Comparison of ENCODE assay signal across 10 mouse cellular contexts in the genomic region with DNA sequence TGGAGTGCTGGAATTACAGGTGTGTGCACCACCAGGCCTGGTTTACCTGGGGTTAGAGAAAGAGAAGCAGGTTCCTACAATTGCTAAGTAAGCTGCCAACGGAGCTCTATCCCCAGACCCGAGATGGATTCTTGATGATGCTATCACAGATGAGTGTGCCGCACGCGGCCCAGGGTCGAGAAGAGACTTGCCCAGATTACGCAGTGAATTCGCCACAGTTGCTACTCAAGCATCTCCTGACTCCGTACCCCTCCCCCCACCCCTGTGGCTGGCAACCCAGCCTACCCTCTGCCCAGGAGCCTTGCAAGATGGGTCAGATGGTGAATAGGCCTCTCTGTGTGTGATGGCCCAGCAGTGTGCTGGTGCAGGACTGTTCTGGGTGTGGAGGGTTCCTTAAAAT. TPM values are rescaled to one million over a fixed set of nuclear protein-coding genes. Genes with fewer than 3 reads are reported as not detected.
DNase-seq lines count a peak whose midpoint lies in the region; ATAC-seq and TF ChIP-seq lines count a peak whose summit lies in the region.
"Had no signal": no experiment of that assay in that cellular context is flagged by ENCODE, and none has a peak within 500 bp of the region (broad histone marks: within the 10 kb centered on the region; RNA-seq: fewer than 3 reads in every experiment).

No protein-coding gene starts in this region.

- no peaks in the 10 kb centered on the region for H3K36me3 ChIP-seq in intestine, embryonic 15.5 days
- H3K36me3 ChIP-seq in intestine, postnatal 0 days (ENCODE audit: control insufficient read depth, insufficient read depth) = no peaks in the 10 kb centered on the region
- no peaks in the 10 kb centered on the region for H3K36me3 ChIP-seq in forebrain, embryonic 16.5 days (ENCODE audit: control insufficient read depth, insufficient read depth)
- no peaks in the 10 kb centered on the region for H3K36me3 ChIP-seq in midbrain, embryonic 12.5 days

- TF ChIP-seq CTCF in intestine, postnatal 0 days (IDR thresholded peaks at IDR 0.05; ENCODE audit: low read depth) = no peak
- no peak for TF ChIP-seq CTCF in brain, embryonic 14.5 days (IDR thresholded peaks at IDR 0.05; ENCODE audit: borderline replicate concordance, extremely low read depth, insufficient read depth, insufficient read length)

- H3K4me2 ChIP-seq in intestine, embryonic 15.5 days (replicated peaks) = 0 out of 2 replicates have a peak overlapping the region, but pooled peaks have one; percentile 53
- H3K4me2 ChIP-seq in intestine, postnatal 0 days (replicated peaks; ENCODE audit: low read depth) = no peak overlapping the region
- no peak overlapping the region for H3K4me2 ChIP-seq in forebrain, embryonic 16.5 days (ENCODE audit: low read length)
- H3K4me2 ChIP-seq in midbrain, embryonic 12.5 days (replicated peaks) = no peak overlapping the region

- no peak for ATAC-seq in intestine, embryonic 15.5 days
- no peak for ATAC-seq in intestine, postnatal 0 days
- peak; percentile 29; the same call in 1 of the 2 replicates for ATAC-seq in forebrain, embryonic 16.5 days
- 0 out of 2 replicates have a peak, but pooled peaks have one; percentile 38 for ATAC-seq in midbrain, embryonic 12.5 days (ENCODE audit: low FRiP score, low read depth)

- H3K9ac ChIP-seq in intestine, embryonic 15.5 days = no peak overlapping the region
- no peak overlapping the region for H3K9ac ChIP-seq in intestine, postnatal 0 days (ENCODE audit: low read depth, low read length)
- no peak overlapping the region for H3K9ac ChIP-seq in forebrain, embryonic 16.5 days (replicated peaks; ENCODE audit: low read depth, low read length)
- no peak overlapping the region for H3K9ac ChIP-seq in midbrain, embryonic 12.5 days (replicated peaks)

- TF ChIP-seq POLR2A in brain, embryonic 14.5 days (IDR thresholded peaks at IDR 0.05; ENCODE audit: borderline replicate concordance, extremely low read depth, insufficient read depth, insufficient read length, poor library complexity, severe bottlenecking) = no peak

- peak; percentile 49 for DNase-seq in brain, embryonic 14.5 days (ENCODE audit: low read depth)
- no peak for DNase-seq in gastrocnemius, postnatal 25 days
- DNase-seq in adrenal gland, postnatal 4 days (ENCODE audit: low spot score in 2 of 2) = no peak
- DNase-seq in left cerebral cortex, adult 9 months (ENCODE audit: low spot score in 2 of 2) = no peak

- H3K4me1 ChIP-seq in intestine, embryonic 15.5 days (replicated peaks) = peaks cover 58% of the 10 kb centered on the region
- H3K4me1 ChIP-seq in intestine, postnatal 0 days (replicated peaks; ENCODE audit: control insufficient read depth, insufficient read depth, low read length) = peaks cover 11% of the 10 kb centered on the region
- peaks cover 32% of the 10 kb centered on the region for H3K4me1 ChIP-seq in forebrain, embryonic 16.5 days (replicated peaks; ENCODE audit: control insufficient read depth, insufficient read depth, low read length)
- peaks cover 46% of the 10 kb centered on the region for H3K4me1 ChIP-seq in midbrain, embryonic 12.5 days

- no peaks in the 10 kb centered on the region for H3K27me3 ChIP-seq in intestine, embryonic 15.5 days (replicated peaks)
- H3K27me3 ChIP-seq in intestine, postnatal 0 days (replicated peaks; ENCODE audit: control insufficient read depth, insufficient read depth, low read length) = peaks cover 6% of the 10 kb centered on the region; the same call in 1 of the 2 replicates
- H3K27me3 ChIP-seq in forebrain, embryonic 16.5 days (replicated peaks; ENCODE audit: control insufficient read depth, insufficient read depth, low read length) = no peaks in the 10 kb centered on the region
- peaks cover 8% of the 10 kb centered on the region; the same call in 1 of the 2 replicates for H3K27me3 ChIP-seq in midbrain, embryonic 12.5 days

- H3K9me3 ChIP-seq in intestine, embryonic 15.5 days = no peaks in the 10 kb centered on the region
- no peaks in the 10 kb centered on the region for H3K9me3 ChIP-seq in intestine, postnatal 0 days (ENCODE audit: control insufficient read depth)
- no peaks in the 10 kb centered on the region for H3K9me3 ChIP-seq in forebrain, embryonic 16.5 days (ENCODE audit: control insufficient read depth, low read length)
- H3K9me3 ChIP-seq in midbrain, embryonic 12.5 days = no peaks in the 10 kb centered on the region

- H3K27ac ChIP-seq in intestine, embryonic 15.5 days = 0 out of 2 replicates have a peak overlapping the region, but pooled peaks have one; percentile 22
- H3K27ac ChIP-seq in intestine, postnatal 0 days (ENCODE audit: low read depth, low read length) = no peak overlapping the region
- no peak overlapping the region for H3K27ac ChIP-seq in forebrain, embryonic 16.5 days (ENCODE audit: low read length)
- H3K27ac ChIP-seq in midbrain, embryonic 12.5 days (replicated peaks) = 0 out of 2 replicates have a peak overlapping the region, but pooled peaks have one; percentile 11

- H3K4me3 ChIP-seq in intestine, embryonic 15.5 days (replicated peaks) = no peak overlapping the region
- H3K4me3 ChIP-seq in intestine, postnatal 0 days (ENCODE audit: low read depth, low read length) = no peak overlapping the region
- H3K4me3 ChIP-seq in forebrain, embryonic 16.5 days (replicated peaks; ENCODE audit: low read length) = no peak overlapping the region
- H3K4me3 ChIP-seq in midbrain, embryonic 12.5 days = no peak overlapping the region

- WGBS in intestine, embryonic 15.5 days = 52% methylated on average over 9 of the region's 9 CpGs
- WGBS in intestine, postnatal 0 days = 68% methylated on average over 9 of the region's 9 CpGs
- WGBS in forebrain, embryonic 16.5 days = 33% methylated on average over 9 of the region's 9 CpGs
- WGBS in midbrain, embryonic 12.5 days = 21% methylated on average over 9 of the region's 9 CpGs

RNA-seq across cellular contexts. Expression of a gene that starts 6.3 kb away (rescaled TPM):
- polyA plus RNA-seq in intestine, embryonic 15.5 days (2015; fragmentation: Nextera tagmentation; extraction: Ambion mirVana) = not detected in 2 replicates
- not detected in 2 replicates for polyA plus RNA-seq in intestine, postnatal 0 days (2015; fragmentation: Nextera tagmentation; extraction: Ambion mirVana)
- not detected in 2 replicates for polyA plus RNA-seq in brain, embryonic 14.5 days (2012; rRNA removed)
- not detected in 2 replicates for polyA plus RNA-seq in forebrain, embryonic 16.5 days (2015; fragmentation: Nextera tagmentation; extraction: Ambion mirVana)
- polyA plus RNA-seq in midbrain, embryonic 12.5 days (2016; fragmentation: Nextera tagmentation; extraction: Ambion mirVana) = not detected in 2 replicates
- total RNA-seq in gastrocnemius, postnatal 25 days (2021) = under 1 TPM in 1 of 2 experiments, not detected in 1; 0.08 TPM
- not detected for total RNA-seq in adrenal gland, postnatal 4 days (2021)
- total RNA-seq: megakaryocyte, adult 5-6 weeks; MEL had no signal

RNA-seq across cellular contexts. Expression of a gene that starts 26.0 kb away (rescaled TPM):
- 14.4 and 17.1 TPM in 2 replicates for polyA plus RNA-seq in intestine, embryonic 15.5 days (2015; fragmentation: Nextera tagmentation; extraction: Ambion mirVana)
- polyA plus RNA-seq in intestine, postnatal 0 days (2015; fragmentation: Nextera tagmentation; extraction: Ambion mirVana) = 3.5 and 3.9 TPM in 2 replicates
- polyA plus RNA-seq in brain, embryonic 14.5 days (2012; rRNA removed) = 24.2 and 26.4 TPM in 2 replicates
- 30.2 and 31.1 TPM in 2 replicates for polyA plus RNA-seq in forebrain, embryonic 16.5 days (2015; fragmentation: Nextera tagmentation; extraction: Ambion mirVana)
- polyA plus RNA-seq in midbrain, embryonic 12.5 days (2016; fragmentation: Nextera tagmentation; extraction: Ambion mirVana) = 17.5 and 19.6 TPM in 2 replicates
- 10 to 100 TPM; 62.2 to 72.0 TPM for total RNA-seq in gastrocnemius, postnatal 25 days (2021)
- 10 to 100 TPM; 41.8 to 43.4 TPM for total RNA-seq in adrenal gland, postnatal 4 days (2021)

RNA-seq across cellular contexts. Expression of a gene that starts 56.6 kb away (rescaled TPM):
- not detected in 2 replicates for polyA plus RNA-seq in intestine, embryonic 15.5 days (2015; fragmentation: Nextera tagmentation; extraction: Ambion mirVana)
- not detected in 2 replicates for polyA plus RNA-seq in intestine, postnatal 0 days (2015; fragmentation: Nextera tagmentation; extraction: Ambion mirVana)
- 0.04 TPM in 1 of 2 replicates, not detected in the other for polyA plus RNA-seq in brain, embryonic 14.5 days (2012; rRNA removed)
- polyA plus RNA-seq in forebrain, embryonic 16.5 days (2015; fragmentation: Nextera tagmentation; extraction: Ambion mirVana) = not detected in 2 replicates
- polyA plus RNA-seq in midbrain, embryonic 12.5 days (2016; fragmentation: Nextera tagmentation; extraction: Ambion mirVana) = not detected in 2 replicates
- not detected for total RNA-seq in gastrocnemius, postnatal 25 days (2021)
- total RNA-seq in adrenal gland, postnatal 4 days (2021) = not detected
- total RNA-seq: megakaryocyte, adult 5-6 weeks; MEL had no signal

Comparison
In these comparisons a context has a peak if more than half of its experiments do, and no peak if none do; other contexts are left out.
1. H3K27ac ChIP-seq: peak in intestine, embryonic 15.5 days (single experiment) and midbrain, embryonic 12.5 days (single experiment); none in intestine, postnatal 0 days (single experiment) and forebrain, embryonic 16.5 days (single experiment).
2. ATAC-seq: peak in forebrain, embryonic 16.5 days (single experiment) and midbrain, embryonic 12.5 days (single experiment); none in intestine, embryonic 15.5 days (single experiment) and intestine, postnatal 0 days (single experiment).